Mouse (Mus musculus) cerebellum, adult 2 months (tissue): ENCODE measurements around the gene Atf7ip. TPM values are rescaled to one million over a fixed set of nuclear protein-coding genes. Genes with fewer than 3 reads are reported as not detected.

Experiments used
- DNase-seq, 2 experiments: peaks; one replicate each; pipeline ENCODE4 v3.0.0; 2021
- H3K27ac ChIP-seq: fragments of 200-500 bp; 2 replicates; pipeline ENCODE4 v1.5.1; 2012; ENCODE audit warnings: low read length, control low read depth, inconsistent platforms; ENCODE audit not compliant: insufficient read depth
- H3K27me3 ChIP-seq: fragments of 200-500 bp; 2 replicates; pipeline ENCODE4 v1.6.1; 2012; ENCODE audit warnings: inconsistent platforms, mild to moderate bottlenecking, low read length, moderate library complexity; ENCODE audit not compliant: control insufficient read depth, insufficient read depth
- H3K4me1 ChIP-seq: fragments of 200-500 bp; 2 replicates; pipeline ENCODE4 v1.6.1; 2011; ENCODE audit warnings: low read length; ENCODE audit not compliant: control insufficient read depth, insufficient read depth
- H3K4me3 ChIP-seq: fragments of 200-500 bp; replicated peaks from 2 replicates; pipeline ENCODE3; 2011; ENCODE audit warnings: mild to moderate bottlenecking, low read depth, low read length, control low read depth; ENCODE audit not compliant: insufficient read depth
- CTCF ChIP-seq: fragments of 200-500 bp; IDR thresholded peaks from 2 replicates; pipeline ENCODE4 v1.5.1; 2011; ENCODE audit warnings: low read depth, mild to moderate bottlenecking, control low read depth, low read length, moderate library complexity, borderline replicate concordance; ENCODE audit not compliant: insufficient read depth
- POLR2A ChIP-seq: fragments of 200-500 bp; IDR thresholded peaks from 2 replicates; pipeline ENCODE4 v1.6.1; 2011; ENCODE audit warnings: low read length, control low read depth, borderline replicate concordance; ENCODE audit not compliant: insufficient read depth
- WGBS: fragments of 180-500 bp; shearing (Covaris S2); methylation state at CpG from one replicate; pipeline ENCODE4 v1.1.7; 2018; 5-methylcytosine and 5-hydroxymethylcytosine counted together
- polyA plus RNA-seq: library from polyadenylated mRNA; depleted of rRNA; stranded (reverse); fragments of >200 nt; gene quantifications from 2 replicates; pipeline ENCODE4 v1.2.3, GENCODE M21; 2012

Gene Atf7ip
- polyA plus RNA-seq, 1 experiment = 83.0 TPM

- WGBS = 91% methylated on average over 11 of the region's 11 CpGs
- Histone ChIP-seq H3K27me3 (no peaks in the 10 kb centered on the region), H3K27ac (no peak overlapping the region), H3K4me3 (no peak overlapping the region), H3K4me1 (peaks cover 8% of the 10 kb centered on the region)
- no peak for TF ChIP-seq CTCF
- no peak for TF ChIP-seq POLR2A
- no peak for DNase-seq
Measured at GRCm38 (mm10) chr6:136473472-136474129, 32.4 kb upstream of the Atf7ip start.

- H3K4me3 ChIP-seq = no peak overlapping the region
- DNase-seq = no peak
- 42% methylated on average over 6 of the region's 6 CpGs for WGBS
- TF ChIP-seq POLR2A = no peak
- no peak for TF ChIP-seq CTCF
- peaks cover 3% of the 10 kb centered on the region; the same call in 1 of the 2 replicates for H3K4me1 ChIP-seq
- no peaks in the 10 kb centered on the region for H3K27me3 ChIP-seq
- no peak overlapping the region for H3K27ac ChIP-seq
Measured at GRCm38 (mm10) chr6:136475171-136475860, 30.7 kb upstream of the Atf7ip start.

- TF ChIP-seq CTCF = no peak
- TF ChIP-seq POLR2A = no peak
- WGBS = 21% methylated on average over 1 of the region's 1 CpGs
Measured at GRCm38 (mm10) chr6:136477878-136478277, 28.1 kb upstream of the Atf7ip start.

GRCm38 (mm10) chr6:136483531-136483930 lies 22.4 kb upstream of the Atf7ip start:
- TF ChIP-seq POLR2A = no peak
- no peak for TF ChIP-seq CTCF
- WGBS = 30% methylated on average over 2 of the region's 2 CpGs

More at GRCm38 (mm10) chr6:136477878-136478277, 28.1 kb upstream of the Atf7ip start:
- Histone ChIP-seq H3K27ac (no peak overlapping the region), H3K27me3 (no peaks in the 10 kb centered on the region), H3K4me1 (no peaks in the 10 kb centered on the region), H3K4me3 (no peak overlapping the region)
- DNase-seq = no peak

GRCm38 (mm10) chr6:136484093-136484492 lies 21.9 kb upstream of the Atf7ip start:
- no peak for TF ChIP-seq POLR2A
- no peak for TF ChIP-seq CTCF
- WGBS = 93% methylated on average over 3 of the region's 3 CpGs
- Histone ChIP-seq H3K4me3 (no peak overlapping the region), H3K27me3 (no peaks in the 10 kb centered on the region), H3K27ac (no peak overlapping the region), H3K4me1 (no peaks in the 10 kb centered on the region)
- no peak for DNase-seq

More at GRCm38 (mm10) chr6:136483531-136483930, 22.4 kb upstream of the Atf7ip start:
- H3K27ac ChIP-seq = no peak overlapping the region
- no peak overlapping the region for H3K4me3 ChIP-seq
- H3K4me1 ChIP-seq = no peaks in the 10 kb centered on the region
- no peaks in the 10 kb centered on the region for H3K27me3 ChIP-seq
- DNase-seq = no peak

GRCm38 (mm10) chr6:136486166-136486565 lies 19.8 kb upstream of the Atf7ip start:
- Histone ChIP-seq H3K4me3 (no peak overlapping the region), H3K27ac (no peak overlapping the region), H3K4me1 (no peaks in the 10 kb centered on the region), H3K27me3 (no peaks in the 10 kb centered on the region)
- WGBS = 71% methylated on average over 4 of the region's 4 CpGs
- no peak for DNase-seq
- TF ChIP-seq POLR2A (no peak), CTCF (no peak)

- H3K27ac ChIP-seq = no peak overlapping the region
- TF ChIP-seq POLR2A = no peak
- no peak for TF ChIP-seq CTCF
- 55% methylated on average over 36 of the region's 36 CpGs for WGBS
- H3K27me3 ChIP-seq = no peaks in the 10 kb centered on the region
- DNase-seq = no peak
- no peak overlapping the region for H3K4me3 ChIP-seq
- no peaks in the 10 kb centered on the region for H3K4me1 ChIP-seq
Measured at GRCm38 (mm10) chr6:136486801-136487553, 19.0 kb upstream of the Atf7ip start.

GRCm38 (mm10) chr6:136487554-136487950 lies 18.4 kb upstream of the Atf7ip start:
- Histone ChIP-seq H3K4me1 (no peaks in the 10 kb centered on the region), H3K27me3 (no peaks in the 10 kb centered on the region), H3K27ac (no peak overlapping the region), H3K4me3 (no peak overlapping the region)
- TF ChIP-seq CTCF (no peak), POLR2A (no peak)
- 97% methylated on average over 1 of the region's 1 CpGs for WGBS
- no peak for DNase-seq
